Mouse (Mus musculus): ENCODE results near the gene Evc.

The Evc gene

DNA sequence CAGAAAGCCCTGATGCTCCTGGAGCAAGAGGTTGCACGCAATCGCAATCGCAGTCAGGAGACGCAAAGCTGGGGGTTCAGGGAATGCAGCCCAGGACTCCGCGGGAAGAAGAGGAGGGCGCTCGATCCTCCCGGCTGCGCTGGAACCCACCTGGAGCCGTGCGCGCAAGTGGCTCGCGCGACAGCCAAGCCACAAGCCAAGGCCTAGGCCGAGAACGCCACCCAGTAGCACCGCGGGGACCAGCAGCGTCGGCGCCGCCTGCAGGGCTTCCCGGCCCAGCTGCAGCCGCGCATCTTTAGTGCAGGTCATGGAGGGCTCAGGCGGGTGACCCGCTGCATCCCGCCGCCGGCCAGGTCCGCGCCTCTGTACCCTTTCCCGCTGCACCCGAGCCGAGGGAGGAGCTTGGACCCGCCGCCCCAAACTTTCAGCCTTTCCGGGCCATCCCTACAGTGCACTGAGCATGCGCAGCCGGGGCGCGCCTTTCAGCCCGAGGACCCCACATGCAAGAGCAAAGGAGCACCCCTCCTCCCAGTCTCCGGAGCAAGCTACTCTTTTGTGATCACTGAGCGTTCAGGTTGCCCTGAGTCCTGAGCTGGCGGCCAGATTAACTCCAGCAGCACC, at the start of gene Evc:
Evc (minus strand) TSS at position 410 of the 621 bp plus-strand sequence.
- DNase-seq: no peak

DNA sequence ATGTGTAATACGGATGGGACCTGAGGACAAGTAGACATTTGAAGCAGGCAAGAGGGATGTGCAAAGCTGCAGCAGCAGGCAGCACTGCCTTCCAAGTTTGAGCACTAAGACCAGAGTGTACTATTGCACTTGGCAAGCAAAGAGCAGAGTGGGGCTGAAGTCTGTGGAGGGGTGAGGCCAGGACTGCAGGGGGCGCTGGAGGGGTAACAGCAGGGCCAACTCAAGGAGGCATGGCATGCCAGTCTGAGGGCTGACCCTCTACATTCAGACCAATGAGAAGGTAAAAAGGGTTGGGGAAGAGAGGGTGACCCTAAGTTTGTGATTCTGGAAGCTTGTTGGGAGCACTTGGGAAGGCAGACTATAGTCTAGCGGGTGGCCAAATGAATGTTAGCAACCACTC, 46.9 kb upstream of the Evc start:
- DNase-seq: no peak

DNA sequence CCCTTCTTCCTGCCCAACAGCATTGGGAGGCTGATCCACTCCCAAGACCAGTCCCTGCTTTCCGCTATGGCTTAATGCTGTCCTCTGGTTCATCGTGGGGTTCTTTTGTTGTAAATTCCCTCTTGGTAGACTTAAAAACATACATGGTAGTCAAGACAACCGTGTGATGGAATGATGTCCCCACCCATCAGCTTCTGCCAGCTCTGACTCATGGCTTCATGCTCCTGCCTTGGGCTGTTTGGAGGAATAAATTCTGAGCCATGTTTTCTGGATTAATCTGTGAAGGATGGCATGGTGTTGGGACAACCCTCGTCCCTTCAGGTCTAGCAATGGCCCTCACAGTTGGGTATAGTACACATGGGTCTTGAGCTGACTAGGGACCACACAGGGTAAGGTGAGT, 43.9 kb upstream of the Evc start:
- no peak for DNase-seq

DNA sequence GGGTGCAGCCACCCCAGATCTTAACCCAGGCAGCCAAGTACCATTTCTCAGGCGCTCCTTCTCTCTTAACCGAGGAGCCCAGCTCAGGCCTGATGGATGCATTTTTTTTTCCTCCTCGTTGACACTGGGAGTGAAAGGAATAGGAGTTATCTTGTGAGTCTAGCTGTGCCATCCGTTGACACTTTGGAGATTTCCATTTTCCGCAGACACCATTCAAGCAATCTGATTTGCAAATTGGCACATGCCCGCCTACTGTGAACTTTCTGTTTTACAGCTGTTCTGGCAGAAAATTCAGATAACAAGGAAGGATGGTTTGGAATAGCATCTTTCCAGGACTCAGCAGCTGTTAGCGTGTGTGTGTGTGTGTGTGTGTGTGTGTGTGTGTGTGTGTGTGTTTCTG, 40.7 kb upstream of the Evc start:
- DNase-seq: no peak

DNA sequence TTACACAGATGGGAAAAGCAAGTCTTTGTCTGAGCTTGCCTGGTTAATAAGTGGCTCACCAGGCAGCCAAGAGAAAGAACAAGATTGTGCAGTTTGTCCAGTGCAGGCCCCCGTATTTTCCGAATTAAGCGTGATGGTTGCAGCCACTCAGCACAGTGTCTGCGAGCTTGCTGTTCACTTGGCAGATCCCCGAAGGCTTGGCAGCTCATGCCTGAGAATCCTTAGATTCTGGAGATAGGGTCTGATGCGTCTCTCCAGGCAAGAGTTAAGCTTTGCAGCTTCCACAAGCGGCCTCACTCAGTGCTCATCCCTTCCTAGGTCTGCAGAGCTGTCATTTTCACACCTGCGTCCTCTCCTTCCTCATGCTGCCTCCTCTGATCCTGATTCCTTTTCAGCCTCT, 32.1 kb upstream of the Evc start:
- no peak for DNase-seq

DNA sequence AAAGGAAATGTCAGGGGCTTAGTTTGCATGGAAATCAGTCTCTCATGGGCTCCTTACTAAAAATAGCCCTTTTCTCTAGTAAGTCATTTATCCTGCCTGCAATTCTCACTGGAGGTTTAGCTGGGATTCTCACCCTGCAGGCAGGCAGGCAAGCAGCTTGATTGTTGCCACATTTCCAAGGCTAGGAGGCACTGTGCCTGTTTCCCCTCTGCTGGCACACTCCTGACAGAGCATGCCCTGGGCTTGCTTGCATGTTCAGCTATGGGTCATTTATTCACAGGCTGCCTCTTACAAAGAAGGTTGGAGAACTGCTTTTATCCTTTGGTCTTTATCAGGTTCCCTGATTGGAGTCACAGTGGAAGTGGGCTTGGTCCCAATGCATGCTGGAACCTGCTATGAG, 29.1 kb upstream of the Evc start:
- no peak for DNase-seq

DNA sequence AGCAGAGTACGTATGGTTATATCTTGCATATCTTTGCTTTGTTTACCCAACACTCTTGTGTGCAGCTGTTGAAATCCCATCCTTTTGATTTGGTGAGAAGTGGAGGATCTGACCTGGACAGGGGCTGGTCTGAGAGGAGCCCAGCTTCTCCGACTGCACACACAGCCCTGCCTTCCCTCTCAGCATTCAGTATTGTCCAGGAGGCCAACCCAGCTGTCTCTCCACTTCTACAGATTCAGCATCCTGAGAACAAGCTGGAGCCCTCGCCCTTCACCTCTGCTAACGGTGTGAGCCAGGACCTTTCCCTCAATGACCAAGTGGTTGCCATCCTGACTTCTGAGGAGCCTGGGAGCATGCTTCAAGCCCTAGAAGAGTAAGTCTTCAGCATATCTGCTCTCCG, 26.6 kb upstream of the Evc start:
- no peak for DNase-seq

DNA sequence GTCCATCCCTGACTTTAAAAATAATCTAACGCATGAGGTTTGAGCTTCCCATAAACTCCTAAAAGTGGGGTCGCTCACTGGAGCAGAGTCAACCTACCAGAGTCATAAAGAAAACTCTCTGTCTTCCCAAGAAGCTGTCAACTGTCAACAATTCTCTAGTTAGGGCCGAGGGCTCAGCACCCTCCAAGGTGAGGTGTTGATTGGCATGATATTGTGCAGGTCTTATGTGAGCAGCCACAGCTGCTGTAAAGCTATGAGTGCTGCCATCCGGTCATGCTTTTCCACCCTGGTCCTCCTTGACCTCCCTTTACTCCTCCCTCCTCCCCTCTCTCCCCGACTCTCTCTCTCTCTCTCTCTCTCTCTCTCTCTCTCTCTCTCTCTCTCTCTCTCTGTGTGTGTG, 25.9 kb upstream of the Evc start:
- no peak for DNase-seq

DNA sequence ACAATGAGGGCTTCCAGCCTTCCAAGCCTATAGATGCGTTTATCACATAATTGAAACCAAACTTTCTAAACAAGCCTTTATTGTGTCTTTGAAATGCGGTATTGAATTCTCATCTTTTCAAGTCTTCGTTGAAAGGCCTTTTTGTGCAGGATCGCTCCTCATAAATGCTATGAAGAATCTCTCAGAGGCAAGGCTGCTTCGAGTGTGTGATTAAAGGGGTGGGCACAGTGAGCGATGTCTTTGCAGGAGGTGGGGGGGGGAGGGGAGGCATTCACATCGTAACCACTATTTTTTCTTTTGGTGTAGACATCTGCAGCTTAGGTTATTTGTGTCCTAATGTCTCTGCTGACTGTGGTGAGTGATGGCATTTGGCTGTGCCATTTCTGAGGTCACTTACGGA, 19.3 kb upstream of the Evc start:
- DNase-seq: no peak

DNA sequence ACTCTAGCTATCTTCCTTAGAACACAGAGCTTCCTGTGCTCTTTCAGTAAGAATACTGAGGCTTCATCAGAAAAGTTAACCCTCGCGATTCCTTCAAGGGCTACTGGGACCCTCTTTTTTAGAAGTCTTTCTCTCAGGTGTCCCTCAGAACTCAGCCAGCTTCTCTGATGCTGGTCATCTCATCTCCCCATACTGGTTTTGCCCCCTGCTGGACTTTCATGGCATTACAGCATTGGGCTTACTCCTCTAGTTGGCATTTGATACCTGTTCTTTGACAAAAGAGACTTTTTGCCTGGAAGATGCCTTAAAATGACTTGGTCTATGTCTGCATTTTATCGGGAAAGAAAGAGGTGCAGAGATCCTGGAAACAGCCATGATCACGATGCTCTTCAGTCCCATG, 17.7 kb upstream of the Evc start:
- DNase-seq: no peak

DNA sequence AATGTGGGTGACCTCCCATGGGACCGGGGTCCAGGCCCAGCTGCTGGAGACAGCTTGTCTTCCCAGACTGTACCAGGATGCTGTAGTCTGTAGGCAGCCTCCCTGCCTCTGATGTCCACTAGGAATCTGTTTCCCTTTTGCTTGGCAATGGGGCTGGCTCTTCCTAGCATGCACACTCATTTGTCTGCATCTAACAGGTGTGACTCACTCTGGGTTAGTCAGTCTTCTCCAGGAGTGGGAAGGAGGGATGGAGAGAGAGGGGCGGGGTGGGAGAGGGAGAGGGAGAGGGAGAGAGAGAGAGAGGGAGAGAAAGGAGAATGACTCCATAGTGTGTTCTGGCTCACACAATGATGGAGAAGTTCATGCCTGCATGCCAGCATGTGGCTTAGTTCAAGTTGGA, 15.1 kb upstream of the Evc start:
- DNase-seq: no peak

DNA sequence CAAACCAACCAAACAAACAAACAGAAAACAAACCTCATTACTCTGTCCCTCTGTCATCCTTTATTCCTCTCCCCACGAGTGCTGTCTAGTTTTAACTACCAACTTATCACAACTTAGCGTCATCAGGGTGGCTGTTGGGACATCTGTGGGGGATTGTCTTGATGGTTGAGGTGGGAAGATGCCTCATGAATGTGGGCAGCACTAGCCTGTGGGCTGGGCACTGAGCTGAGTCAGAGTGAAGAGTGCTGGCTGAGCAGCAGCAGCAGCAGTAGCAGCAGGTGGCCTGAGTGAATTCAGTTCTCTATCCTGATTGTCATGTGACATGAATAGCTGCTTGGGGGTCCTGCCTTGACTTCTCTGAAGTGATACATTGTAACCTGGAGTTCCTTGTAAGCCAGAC, 7.3 kb upstream of the Evc start:
- DNase-seq: no peak

DNA sequence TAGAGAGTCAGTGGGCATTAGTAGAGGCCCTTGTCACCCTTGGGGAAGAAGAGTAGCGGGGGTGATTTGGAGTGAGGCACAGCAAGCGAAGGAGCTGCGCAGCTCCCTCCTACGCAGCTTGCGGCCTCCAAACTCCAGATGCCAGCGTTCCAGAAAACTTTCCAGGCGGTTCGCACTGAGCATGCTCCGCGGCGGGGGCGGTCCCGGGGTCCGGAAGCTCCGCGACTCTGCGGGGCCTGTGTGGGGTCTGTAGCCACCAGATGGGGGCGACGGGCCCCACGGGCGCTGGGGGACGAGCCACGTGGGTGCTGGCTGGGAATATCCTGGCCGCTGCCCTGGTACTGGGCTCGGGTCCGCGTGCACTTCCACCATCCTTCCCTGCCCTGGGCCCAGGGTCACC, 1.6 kb upstream of the Evc start, which contains the start of gene Evc2:
Evc2 (plus strand) TSS at position 212 of the 400 bp plus-strand sequence.
- DNase-seq: peak; percentile 75

DNA sequence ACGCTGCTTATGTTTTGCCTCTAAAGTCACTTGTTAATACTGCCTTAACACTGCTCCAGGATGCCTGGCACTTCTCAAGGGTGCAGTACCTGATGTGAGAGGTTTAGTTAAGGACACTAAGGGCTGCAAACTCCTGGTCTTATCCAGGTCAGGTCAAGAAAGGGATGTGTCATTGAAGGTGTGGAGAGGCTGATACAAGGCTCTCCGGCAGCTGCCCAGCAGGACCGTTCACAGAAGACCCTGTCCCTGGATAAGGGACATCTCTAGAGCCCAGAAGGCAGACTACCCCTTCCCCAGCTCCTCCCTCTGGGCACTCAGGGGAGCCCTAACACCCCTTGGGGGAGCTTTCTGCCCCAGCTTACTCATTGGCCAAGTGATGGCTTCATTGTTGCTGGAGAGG, 1.0 kb upstream of the Evc start:
- DNase-seq: no peak

DNA sequence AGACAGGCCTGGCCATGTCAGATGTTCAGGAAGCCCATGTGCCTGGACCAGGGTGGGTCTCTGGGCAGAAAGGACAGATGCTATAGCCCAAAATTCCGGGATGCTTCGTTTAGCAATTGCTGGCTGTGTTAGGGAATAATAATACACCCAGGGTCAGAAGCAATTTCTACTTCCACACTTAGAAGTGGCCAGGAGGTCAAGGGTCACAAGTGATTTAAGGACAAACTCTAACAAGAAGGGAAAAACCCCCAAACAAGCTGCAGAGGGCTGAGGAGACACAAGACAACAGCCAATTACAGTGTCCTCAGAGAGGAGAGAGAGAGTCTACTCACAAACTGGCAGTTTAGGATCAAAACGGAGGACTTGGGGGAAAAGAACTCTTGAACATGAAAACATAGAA, 1.6 kb downstream of the Evc start:
- no peak for DNase-seq

DNA sequence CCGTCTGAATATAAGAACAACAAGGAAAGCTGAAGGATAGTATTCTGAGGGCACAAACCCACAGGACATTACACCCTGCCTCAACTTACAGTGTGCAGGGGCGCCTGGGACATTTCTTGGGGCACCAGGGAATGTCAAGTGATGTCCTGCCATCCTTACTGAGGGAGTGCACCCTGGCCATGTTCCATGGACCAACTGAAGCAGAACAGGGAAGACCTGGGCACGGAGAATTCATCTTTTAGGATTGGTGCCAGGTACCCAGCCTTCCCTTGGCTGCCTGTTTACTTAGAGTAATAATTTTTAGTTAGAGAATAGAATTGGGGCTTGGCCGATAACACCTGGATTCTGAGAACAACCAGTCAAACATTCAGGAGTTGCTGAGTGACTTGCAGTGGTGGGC, 4.6 kb downstream of the Evc start:
- no peak for DNase-seq

DNA sequence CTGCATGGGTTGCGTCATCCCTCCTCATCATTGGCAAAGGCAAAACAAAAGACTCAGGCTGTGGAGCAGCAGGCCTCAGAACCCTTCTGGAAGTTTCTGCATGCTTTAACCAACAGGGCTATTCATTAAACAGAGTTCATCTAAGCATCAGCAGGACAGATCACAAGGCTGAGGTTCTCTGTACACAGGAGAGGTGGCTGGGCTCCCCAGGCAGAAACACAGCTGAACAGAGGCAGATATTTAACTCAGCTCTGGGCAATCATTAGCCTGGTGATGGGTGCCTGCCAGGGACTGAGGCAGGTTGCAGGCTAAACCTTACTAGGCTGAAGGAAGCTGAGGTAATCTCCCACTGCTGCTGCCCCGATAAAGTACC, 5.6 kb downstream of the Evc start:
- DNase-seq: no peak

DNA sequence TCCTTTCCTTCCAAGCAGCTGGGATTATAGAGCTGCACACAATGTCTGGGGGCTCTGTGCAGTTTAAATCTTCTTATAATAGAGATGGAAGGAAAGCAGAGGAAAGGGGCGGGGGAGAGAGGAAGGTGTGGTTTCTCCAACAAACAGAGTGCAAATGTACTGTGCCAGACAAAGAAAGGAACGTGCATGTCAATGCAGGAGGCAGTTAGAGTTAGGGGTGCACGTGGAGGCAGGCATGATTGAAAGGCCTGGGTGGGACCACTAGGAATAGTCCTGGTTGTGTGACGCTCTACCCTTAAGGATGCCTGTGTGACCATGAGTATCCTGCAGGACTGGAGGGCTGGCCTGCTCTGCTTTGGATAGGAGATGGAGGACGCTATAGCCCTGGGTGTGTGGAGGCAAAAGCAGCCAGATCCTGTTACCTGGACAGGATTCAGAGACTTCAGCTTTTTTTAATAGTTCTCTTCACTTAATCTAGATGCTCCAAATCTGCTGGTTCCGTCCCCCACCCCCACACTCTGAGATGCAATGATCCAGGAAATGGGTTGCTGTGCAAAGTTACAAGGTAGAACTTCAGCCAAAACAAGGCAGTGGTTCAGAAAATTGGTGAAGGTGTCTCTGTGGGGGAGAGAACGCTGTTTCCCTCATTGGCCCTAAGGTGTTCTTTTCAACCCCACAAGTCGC, 6.1 kb downstream of the Evc start:
- no peak for DNase-seq

DNA sequence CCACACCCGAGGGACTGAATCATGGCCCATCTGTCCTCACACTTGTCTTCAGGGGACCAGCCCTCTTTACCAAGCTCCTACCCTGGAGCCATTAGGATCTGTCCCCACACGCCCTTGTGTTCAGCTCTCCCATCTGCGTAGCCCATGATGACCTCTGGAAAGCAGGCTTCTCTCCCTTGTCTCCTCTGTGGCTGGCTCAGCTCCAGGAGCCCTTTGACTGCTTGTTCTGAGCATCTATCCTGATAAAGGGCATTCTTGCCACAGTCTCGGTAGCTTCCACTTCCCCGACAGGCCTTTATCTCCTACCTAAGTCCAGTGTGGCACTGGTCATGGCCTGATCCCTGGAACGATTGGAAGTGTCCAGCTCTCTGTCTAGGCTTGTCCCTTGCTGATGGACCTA, 10.0 kb downstream of the Evc start:
- DNase-seq: no peak

DNA sequence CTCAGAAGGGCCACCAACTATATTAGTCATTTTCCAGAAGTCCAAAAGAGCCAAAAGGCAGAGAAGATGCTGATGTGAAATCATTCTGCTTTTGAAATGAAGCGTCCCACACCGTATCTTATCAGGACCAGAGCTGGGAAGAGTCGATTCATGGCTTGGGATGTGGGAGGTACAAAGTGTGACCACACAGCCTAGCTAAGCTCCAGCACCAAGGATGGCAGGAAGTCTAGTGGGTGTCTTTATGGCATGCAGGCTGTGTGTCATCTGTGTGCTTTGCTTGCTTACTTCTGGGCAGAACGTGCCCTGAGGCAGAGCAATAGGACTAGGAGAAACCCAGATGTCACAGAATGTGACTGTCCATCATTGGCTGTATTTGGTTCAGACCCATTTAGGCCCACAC, 15.9 kb downstream of the Evc start:
- no peak for DNase-seq

DNA sequence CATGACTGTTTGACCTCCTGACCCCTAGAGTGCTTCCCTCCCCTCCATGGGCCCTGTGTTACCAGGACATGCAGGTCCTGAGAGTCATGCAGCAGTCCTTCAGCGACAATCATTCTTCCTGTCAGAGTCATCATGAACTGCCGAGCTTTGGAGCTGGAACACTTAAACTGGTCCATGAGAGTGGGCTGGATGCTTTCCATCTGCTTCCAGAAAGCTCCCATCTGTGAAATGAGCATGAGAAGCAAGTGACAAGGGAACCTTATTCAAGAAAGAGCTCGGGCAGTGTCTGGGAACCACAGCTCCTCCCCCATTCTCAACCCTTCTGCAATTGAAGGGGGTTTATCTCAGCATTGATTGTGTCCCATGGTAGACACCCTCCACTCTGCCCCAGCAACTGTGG, 16.5 kb downstream of the Evc start:
- peak; percentile 69 for DNase-seq

DNA sequence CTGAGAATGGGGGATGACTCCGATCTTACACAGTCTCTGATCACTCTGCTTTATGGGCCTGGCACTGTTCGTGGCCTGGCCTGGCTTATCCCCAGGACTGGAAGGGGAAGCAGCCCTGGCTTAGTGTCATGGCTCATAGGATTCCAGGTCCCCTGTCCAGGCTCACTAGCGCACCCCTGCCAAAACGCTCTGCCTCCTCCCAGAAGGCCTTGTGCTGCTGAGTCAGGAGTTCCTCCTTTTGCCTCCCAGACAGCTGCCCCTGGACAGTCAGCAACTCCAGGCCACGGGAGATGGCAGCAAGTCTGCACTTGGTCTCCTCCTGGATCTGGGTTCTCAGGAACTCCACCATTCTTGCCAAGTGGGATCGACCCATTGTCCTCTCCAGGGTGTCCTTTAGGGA, 18.0 kb downstream of the Evc start:
- no peak for DNase-seq

DNA sequence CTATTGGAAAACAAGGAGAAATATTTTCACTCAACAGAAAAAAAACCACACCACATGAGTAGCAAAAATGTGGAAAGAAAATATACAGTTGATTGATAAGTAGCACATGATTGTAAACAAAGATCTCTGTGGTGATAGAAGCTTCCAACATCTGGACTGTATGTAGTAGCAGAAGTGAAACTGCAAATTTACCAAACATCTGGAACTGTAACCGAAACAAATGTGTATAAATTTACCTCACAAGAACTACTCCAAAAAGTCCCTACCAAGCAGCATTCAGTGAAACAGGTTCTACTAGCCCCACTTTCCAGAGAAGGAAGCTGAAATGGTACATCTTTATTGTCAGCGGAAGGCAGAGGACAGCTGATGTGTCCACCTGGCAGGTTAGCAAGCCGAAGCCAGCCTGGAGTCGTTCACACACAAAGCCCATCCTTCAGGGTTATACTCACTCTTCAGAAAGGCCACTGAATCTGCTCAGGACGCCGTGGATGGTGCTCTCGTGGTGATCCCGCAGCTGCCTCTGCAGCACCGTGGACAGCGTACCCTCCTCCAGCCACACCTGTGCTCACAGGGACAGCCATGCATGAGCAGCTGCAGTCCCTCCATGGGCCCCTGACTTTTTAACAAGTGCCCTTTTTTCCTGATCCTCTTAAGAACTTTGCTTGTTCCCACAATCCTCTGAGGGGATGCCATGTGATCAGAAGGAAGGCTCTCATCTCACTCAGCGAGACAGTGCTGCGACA, 23.5 kb downstream of the Evc start:
- no peak for DNase-seq

DNA sequence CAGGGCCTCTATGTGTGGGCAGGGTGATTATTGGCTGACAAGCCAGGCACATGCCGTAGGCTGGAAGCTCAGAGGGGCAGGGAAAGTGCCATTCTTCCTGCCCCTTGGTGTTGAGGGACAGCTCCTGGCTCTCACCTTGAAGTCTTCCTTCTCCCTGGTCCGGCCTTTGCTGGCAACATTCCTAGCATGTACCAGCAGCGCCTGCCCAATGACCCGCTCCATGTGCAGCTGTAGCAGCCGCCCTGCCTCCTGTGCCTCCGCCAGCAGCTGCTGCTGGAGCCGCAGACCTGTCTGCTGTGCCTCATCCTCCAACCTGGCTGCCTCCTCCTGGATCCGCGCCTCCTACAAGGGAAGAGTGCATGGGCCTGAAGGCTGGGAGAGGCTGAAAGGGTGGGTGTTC, 26.7 kb downstream of the Evc start:
- DNase-seq: no peak

DNA sequence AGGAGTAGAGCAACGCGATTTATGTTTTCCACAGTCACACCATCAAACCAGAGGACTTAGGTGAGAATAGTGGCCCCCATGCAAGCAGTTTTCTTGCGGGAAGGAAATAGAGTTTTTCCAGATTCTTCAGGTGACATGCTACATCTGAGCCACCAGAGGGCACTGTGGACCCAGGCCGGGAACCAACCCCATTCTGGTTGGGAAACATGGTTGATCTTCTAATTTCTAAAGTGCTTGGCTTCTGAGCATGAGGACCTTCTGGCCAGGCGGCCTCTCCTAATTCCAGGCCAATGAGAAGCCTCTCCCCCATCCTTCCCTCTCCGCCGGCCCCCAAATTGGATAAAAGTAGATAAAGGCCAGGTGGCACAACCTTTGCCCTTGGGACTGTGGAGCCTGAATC, 38.3 kb downstream of the Evc start:
- no peak for DNase-seq

Data from layer of hippocampus, adult 9-11 months (tissue).